Mouse (Mus musculus): ENCODE results near the gene Prorsd1.
"Not testable (repeated sequence)": the region's sequence is repeated elsewhere in the genome, so short reads cannot be mapped to it uniquely, and the experiment has no call there.

The Prorsd1 gene

DNA sequence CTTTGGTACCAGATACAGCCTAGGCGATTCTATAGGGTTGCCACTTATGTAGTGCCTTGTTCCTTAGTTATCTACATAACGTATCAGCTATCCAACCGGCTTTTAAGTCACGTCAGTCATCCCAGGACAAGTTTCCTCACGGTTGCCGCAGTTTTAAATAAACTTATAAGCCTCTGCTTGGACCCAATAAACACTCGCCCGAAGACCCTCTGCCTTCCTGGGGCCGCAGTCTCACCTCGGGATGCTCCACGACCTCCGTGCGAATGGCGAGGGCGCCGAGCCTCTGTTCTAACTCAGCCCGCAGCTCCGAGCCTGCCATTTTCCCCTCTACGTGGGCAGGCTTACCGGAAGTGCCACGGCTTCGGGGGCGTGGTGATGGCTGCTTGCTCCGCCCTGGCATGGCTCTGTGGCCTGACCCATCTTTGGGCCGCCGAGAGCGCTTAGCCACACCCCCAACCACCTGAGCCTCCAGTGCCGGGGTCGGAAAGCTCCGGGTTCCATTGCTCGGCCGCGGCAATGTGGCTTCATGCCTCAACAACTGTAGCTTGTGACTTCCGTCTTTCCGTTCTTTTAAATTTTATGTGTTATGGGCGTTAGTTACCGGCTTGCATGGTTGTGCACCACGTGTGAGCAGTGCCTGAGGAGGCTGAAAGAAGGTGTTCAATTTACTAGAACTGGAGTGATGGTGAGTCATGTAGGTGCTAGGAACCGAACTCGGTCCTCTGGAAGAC, at the start of gene Prorsd1:
Gene Prorsd1 (minus strand): TSS at position 352 of the 731 bp plus-strand sequence.
- peak; percentile 93 to 95 for DNase-seq

- no peak for DNase-seq
These were observed 48.6 kb upstream of the Prorsd1 start for GRCm38 (mm10) chr11:29563406-29563805.

- DNase-seq = no peak
These were observed 46.2 kb upstream of the Prorsd1 start for GRCm38 (mm10) chr11:29560990-29561389.

- no peak for DNase-seq
These were observed 45.6 kb upstream of the Prorsd1 start for GRCm38 (mm10) chr11:29560452-29560851.

- no peak for DNase-seq
These were observed 34.6 kb upstream of the Prorsd1 start for GRCm38 (mm10) chr11:29549425-29549778.

- DNase-seq = no peak
These were observed 33.9 kb upstream of the Prorsd1 start for GRCm38 (mm10) chr11:29548504-29549424.

- DNase-seq = peak; percentile 90 to 92
These were observed 33.1 kb upstream of the Prorsd1 start, which contains the start of the genes Clhc1 and Rps27a for GRCm38 (mm10) chr11:29547752-29548503. TSS of gene Clhc1 (plus strand) at chr11:29547950. TSS of gene Rps27a (minus strand) at chr11:29548109.

GRCm38 (mm10) chr11:29547249-29547751, 32.5 kb upstream of the Prorsd1 start:
- no peak for DNase-seq

GRCm38 (mm10) chr11:29546762-29547161, 31.9 kb upstream of the Prorsd1 start:
- DNase-seq = no peak

- DNase-seq = not testable (repeated sequence)
These were observed 31.5 kb upstream of the Prorsd1 start for GRCm38 (mm10) chr11:29546297-29546696.

DNA sequence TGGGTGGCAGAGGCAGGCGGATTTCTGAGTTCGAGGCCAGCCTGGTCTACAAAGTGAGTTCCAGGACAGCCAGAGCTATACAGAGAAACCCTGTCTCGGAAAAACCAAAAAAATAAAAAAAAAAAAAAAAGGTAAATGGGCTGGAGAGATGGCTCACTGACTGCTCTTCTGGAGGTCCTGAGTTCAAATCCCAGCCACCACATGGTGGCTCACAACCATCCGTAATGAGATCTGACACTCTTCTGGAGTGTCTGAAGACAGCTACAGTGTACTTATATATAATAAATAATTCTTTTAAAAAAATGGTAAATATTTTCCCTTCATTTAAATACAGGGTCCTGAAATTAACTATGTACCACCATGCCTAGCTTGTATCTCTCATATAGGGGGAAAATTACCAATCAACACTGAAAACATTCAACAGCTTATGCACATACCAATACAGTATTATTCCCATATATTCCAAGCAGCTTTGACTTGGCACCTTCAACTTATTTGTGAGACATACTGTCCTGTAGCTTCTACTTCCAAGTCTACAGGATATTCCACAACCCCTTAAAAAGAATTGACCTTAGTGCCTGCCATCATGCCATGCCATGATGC, 30.4 kb upstream of the Prorsd1 start:
- not testable (repeated sequence) for DNase-seq

DNA sequence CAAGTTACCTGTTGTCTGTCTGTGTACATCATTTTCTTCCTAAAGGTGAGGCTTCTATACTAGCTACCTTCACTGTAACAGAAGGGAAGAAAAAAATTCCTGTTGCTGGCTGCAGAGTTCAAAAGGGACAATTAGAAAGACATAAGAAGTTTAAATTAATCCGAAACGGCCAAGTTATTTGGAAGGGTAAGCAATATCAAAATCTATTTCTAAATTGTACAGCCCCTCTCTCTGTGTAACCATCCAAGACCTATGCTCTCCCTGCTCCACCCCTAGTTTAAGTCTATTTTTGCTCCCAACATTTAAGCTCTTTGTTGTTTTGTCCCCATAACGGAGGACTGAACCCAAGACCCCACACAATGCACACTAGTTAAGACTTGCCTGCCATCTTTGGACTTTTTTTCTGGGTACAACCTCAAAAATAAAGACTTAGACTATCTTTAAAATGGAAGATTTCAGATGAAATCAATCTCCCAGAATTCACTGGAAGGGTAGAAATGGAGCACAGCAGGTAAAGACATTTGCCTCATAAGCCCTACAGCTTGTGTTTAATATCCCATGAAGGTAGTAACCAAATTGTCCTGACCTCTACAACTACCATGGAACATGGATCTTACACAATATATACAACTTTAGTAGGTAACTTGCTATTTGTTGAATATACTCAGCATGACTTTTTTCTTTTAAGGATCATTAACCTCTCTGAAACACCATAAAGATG, 29.6 kb upstream of the Prorsd1 start:
- no peak for DNase-seq

DNA sequence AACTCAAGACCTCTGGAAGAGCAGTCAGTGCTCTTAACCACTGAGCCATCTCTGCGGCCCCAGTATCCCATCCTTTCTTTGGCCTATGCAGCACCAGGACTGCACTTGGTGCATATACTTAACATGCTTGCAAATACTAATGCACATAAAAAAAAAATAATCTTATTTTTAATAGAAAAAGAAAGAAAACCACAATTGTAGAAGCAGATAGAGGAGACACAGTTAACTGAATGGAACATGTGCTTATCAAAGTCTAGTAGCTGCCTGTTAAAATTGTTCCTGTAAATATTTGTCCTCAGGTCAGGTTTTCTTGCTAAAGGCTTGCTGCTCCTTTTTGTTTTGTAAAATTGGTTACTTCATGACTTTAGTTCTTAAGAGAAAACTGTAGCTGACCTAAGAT, 23.4 kb upstream of the Prorsd1 start:
- DNase-seq = no peak

- peak; percentile 65 to 74 for DNase-seq
These were observed 11.4 kb upstream of the Prorsd1 start, which contains the start of gene Mtif2 for GRCm38 (mm10) chr11:29525988-29526794. TSS of gene Mtif2 (plus strand) at chr11:29526408.

GRCm38 (mm10) chr11:29514325-29514681, 530 bp downstream of the Prorsd1 start:
- no peak for DNase-seq

GRCm38 (mm10) chr11:29512818-29513535, 1.9 kb downstream of the Prorsd1 start:
- no peak for DNase-seq

DNA sequence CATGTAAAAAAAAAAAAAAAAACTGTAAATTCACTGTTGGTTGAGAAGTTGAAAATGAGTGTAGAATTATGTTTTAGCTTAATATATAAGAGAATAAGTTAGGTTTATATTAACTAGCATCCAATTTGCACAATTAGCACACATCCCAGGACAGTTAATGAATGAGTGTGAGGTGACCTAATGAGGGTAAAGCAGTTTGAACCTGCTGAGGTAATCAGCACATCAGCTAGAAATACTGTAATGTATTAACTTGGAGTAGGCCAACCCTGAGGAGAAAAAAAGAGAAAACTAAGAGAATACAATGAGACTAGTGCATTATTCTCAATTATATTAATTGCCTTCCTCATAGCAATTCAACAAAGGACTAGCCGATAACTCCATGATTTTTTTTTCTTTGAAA, 5.4 kb downstream of the Prorsd1 start:
- no peak for DNase-seq

- no peak for DNase-seq
These were observed 9.8 kb downstream of the Prorsd1 start for GRCm38 (mm10) chr11:29504899-29505625.

All from lung, adult 18-20 months (tissue).